Mouse (Mus musculus) embryonic facial prominence, embryonic 12.5 days (tissue): ENCODE measurements around the gene Zfp184. TPM values are rescaled to one million over a fixed set of nuclear protein-coding genes. Genes with fewer than 3 reads are reported as not detected.

Source experiments
- ATAC-seq: fragments of 200-750 bp; cut with Nextera tagmentation; 2 replicates; pipeline ENCODE4 v1.8.0; 2017; ENCODE audit not compliant: insufficient number of reproducible peaks, insufficient read depth, low FRiP score, low TSS enrichment
- H3K27ac ChIP-seq: fragments of 300-500 bp; sonication (generic); 2 replicates; pipeline ENCODE4 v1.5.1; 2016; ENCODE audit warnings: mild to moderate bottlenecking
- H3K27me3 ChIP-seq: fragments of 300-500 bp; sonication (generic); 2 replicates; pipeline ENCODE4 v1.6.1; 2016; ENCODE audit warnings: mild to moderate bottlenecking, moderate library complexity
- H3K36me3 ChIP-seq: fragments of 300-500 bp; sonication (generic); 2 replicates; pipeline ENCODE4 v1.6.1; 2016; ENCODE audit warnings: mild to moderate bottlenecking
- H3K4me1 ChIP-seq: fragments of 300-500 bp; sonication (generic); 2 replicates; pipeline ENCODE4 v1.6.1; 2016
- H3K4me2 ChIP-seq: fragments of 300-500 bp; sonication (generic); replicated peaks from 2 replicates; pipeline ENCODE4 v1.6.1; 2016; ENCODE audit warnings: mild to moderate bottlenecking, moderate library complexity
- H3K4me3 ChIP-seq: fragments of 300-500 bp; sonication (generic); 2 replicates; pipeline ENCODE4 v1.5.1; 2016; ENCODE audit warnings: mild to moderate bottlenecking
- H3K9ac ChIP-seq: fragments of 300-500 bp; sonication (generic); 2 replicates; pipeline ENCODE4 v1.6.1; 2016; ENCODE audit warnings: mild to moderate bottlenecking, moderate library complexity
- H3K9me3 ChIP-seq: fragments of 300-500 bp; sonication (generic); 2 replicates; pipeline ENCODE4 v1.6.1; 2016; ENCODE audit warnings: mild to moderate bottlenecking, moderate library complexity
- WGBS: fragments of 180-500 bp; shearing (Covaris S2); methylation state at CpG from one replicate; pipeline ENCODE4 v1.1.7; 2016; 5-methylcytosine and 5-hydroxymethylcytosine counted together
- polyA plus RNA-seq: library from polyadenylated mRNA; unstranded; fragments of >200 nt; fragmentation: Nextera tagmentation; extraction: Ambion mirVana; gene quantifications from 2 replicates; pipeline ENCODE4 v1.2.1, GENCODE M21; 2016

Zfp184 gene
- polyA plus RNA-seq, 1 experiment from 2014 or later = 21.7 TPM

DNA sequence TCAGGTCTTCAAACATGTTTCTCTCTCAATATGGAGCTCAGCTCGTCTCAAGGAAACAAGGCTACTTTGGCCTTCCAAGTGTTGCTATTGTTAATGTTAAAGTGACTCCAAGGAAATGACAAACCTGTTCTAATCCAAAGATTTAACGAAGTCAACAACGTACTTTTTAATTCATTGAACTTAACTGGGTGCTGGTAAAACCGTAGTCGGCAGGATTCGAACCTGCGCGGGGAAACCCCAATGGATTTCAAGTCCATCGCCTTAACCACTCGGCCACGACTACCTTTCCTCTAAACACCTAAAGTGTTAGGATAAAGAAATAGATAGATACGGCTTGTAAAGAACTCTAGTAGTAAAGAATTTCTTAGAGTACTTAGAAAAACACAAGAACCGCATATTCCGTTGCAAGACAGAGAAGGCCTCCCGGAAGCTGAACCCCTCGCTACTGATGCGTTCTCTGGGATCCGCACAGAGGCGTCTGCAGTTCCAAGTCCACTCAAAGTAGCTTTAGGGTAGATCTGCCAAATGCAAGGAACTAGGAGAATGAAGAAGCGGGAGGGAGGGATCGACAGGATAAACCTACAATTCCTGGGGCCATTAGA, 20.1 kb upstream of the Zfp184 start:
- no peak for ATAC-seq
- H3K4me2 ChIP-seq = peak overlapping the region; percentile 35
- H3K9me3 ChIP-seq = no peaks in the 10 kb centered on the region
- no peaks in the 10 kb centered on the region for H3K4me1 ChIP-seq
- no peaks in the 10 kb centered on the region for H3K36me3 ChIP-seq
- H3K27ac ChIP-seq = no peak overlapping the region
- H3K27me3 ChIP-seq = no peaks in the 10 kb centered on the region
- 3% methylated on average over 21 of the region's 21 CpGs for WGBS
- no peak overlapping the region for H3K9ac ChIP-seq
- 0 out of 2 replicates have a peak overlapping the region, but pooled peaks have one; percentile 13 for H3K4me3 ChIP-seq

DNA sequence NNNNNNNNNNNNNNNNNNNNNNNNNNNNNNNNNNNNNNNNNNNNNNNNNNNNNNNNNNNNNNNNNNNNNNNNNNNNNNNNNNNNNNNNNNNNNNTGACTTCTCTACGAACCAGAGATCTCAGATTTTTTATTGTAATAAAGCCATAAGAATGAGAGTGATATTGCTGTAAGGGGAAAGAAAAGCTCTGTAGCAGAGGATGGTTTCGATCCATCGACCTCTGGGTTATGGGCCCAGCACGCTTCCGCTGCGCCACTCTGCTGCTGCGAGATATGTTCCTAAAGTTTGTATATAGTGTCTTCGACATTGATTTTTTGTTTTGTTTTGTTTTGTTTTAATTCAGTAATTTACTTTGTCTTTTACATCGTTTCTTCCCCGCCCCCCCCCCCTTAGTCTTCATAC, 13.9 kb upstream of the Zfp184 start:
- 14% methylated on average over 10 of the region's 10 CpGs for WGBS

DNA sequence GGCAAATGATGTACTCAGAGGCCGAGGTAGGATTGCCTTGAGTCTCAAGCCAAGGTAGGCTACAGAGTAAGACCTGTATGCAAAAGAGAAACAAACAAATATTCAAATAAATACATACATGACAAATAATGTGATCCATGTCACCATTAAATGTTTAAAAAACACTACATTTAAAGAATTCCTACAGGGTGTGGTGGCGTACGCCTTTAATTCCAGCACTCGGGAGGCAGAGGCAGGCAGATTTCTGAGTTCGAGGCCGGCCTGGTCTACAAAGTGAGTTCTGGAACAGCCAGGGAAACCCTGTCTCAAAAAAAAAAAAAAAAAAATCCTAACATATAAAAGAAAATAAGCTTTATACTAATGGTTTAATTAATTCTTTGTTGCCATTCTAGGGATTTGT, 13.2 kb upstream of the Zfp184 start:
- no peaks in the 10 kb centered on the region for H3K27me3 ChIP-seq
- peaks cover 5% of the 10 kb centered on the region; the same call in 1 of the 2 replicates for H3K4me1 ChIP-seq
- no peaks in the 10 kb centered on the region for H3K36me3 ChIP-seq
- no peak overlapping the region for H3K4me2 ChIP-seq
- no peak overlapping the region for H3K27ac ChIP-seq
- H3K9ac ChIP-seq = no peak overlapping the region
- H3K9me3 ChIP-seq = no peaks in the 10 kb centered on the region
- 55% methylated on average over 6 of the region's 6 CpGs for WGBS
- no peak overlapping the region for H3K4me3 ChIP-seq
- ATAC-seq = no peak

More for the DNA sequence above, 13.9 kb upstream of the Zfp184 start:
- Histone ChIP-seq H3K27me3 (no peaks in the 10 kb centered on the region), H3K36me3 (no peaks in the 10 kb centered on the region), H3K9me3 (no peaks in the 10 kb centered on the region), H3K9ac (no peak overlapping the region), H3K4me1 (peaks cover 5% of the 10 kb centered on the region; the same call in 1 of the 2 replicates), H3K27ac (no peak overlapping the region), H3K4me2 (no peak overlapping the region), H3K4me3 (no peak overlapping the region)
- ATAC-seq = no peak

DNA sequence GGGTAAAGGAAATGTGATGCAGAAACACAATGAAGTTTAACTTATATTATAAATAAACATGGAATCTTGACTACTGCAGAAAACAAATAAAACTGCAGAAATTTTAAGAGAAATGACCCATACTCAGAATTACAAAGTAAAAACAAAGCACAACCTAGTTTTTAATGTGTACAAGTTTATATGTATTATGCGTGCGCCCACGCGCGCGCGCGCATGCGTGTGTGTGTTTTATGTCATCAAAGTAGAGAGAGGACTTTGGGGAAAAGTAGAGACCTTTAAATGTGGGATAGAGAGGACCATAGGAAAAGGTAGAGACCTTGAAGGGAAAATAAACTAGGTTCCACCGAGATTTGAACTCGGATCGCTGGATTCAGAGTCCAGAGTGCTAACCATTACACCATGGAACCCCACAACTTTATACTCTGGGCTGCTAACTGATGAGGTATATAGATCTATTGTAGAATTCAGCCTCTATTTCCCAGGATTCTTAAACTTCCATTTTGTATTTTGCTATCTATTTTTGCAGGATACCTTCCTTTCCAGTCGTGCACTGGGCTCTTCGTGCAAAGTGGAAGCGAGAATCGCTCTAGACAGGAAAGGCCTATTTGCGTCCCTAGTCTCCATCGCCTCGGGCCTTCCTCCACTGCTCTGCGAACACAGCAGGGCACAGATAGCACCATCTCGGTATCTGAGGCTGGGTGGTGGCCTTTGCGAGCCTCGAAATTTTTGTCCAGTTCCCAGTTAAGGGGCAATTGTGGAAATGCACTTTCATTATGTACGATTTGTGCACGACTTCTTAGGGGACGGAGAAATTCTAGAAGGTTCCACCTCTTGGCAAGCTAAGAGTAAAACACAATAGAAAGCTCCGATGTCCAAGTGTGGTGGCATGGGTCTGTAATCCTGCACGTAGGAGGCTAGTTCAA, 11.0 kb upstream of the Zfp184 start:
- peaks cover 8% of the 10 kb centered on the region; the same call in 1 of the 2 replicates for H3K4me1 ChIP-seq
- no peaks in the 10 kb centered on the region for H3K27me3 ChIP-seq
- H3K36me3 ChIP-seq = no peaks in the 10 kb centered on the region
- ATAC-seq = no peak
- H3K4me3 ChIP-seq = peak overlapping the region; percentile 23
- H3K4me2 ChIP-seq = peak overlapping the region; percentile 35
- no peak overlapping the region for H3K9ac ChIP-seq
- H3K27ac ChIP-seq = no peak overlapping the region
- H3K9me3 ChIP-seq = no peaks in the 10 kb centered on the region
- WGBS = 7% methylated on average over 28 of the region's 28 CpGs

DNA sequence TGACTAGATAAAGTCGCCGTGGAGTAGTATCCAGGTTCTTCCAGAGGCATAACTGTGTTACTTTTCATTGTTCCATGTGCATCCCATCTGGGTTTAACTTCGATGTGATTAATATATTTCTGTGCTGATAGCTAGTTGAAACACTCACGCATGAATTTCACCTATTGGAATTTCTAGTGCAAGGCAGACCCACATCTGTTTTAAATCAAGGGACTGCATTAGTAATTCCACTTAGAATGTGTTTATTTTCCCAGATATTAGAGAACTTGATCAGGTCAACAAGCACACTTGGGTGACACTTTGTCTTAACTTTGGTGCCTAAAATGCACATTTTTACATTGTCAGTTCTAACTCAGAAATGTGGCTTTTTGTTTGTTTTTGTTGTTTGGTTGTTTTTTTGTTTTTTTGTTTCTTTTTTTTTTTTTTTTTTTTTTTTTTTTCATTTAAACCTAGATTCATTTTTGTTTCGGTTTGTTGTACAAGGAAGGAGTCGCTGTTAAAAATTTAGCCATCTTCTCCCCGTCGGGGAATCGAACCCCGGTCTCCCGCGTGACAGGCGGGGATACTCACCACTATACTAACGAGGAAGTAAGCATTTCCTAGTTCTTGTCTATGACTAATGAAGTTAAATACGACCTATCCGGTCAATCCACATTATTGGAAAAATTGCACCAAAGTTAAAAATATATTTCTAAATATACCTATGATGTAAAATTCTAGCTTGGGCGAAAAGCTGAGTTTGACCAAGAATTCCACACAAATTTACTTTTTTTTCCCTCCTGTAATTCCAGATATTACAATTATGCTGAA, 9.7 kb upstream of the Zfp184 start:
- Histone ChIP-seq H3K36me3 (no peaks in the 10 kb centered on the region), H3K4me3 (no peak overlapping the region), H3K9ac (no peak overlapping the region), H3K4me1 (peaks cover 8% of the 10 kb centered on the region; the same call in 1 of the 2 replicates), H3K27ac (no peak overlapping the region), H3K9me3 (no peaks in the 10 kb centered on the region), H3K4me2 (no peak overlapping the region; the same call in 1 of the 2 replicates), H3K27me3 (no peaks in the 10 kb centered on the region)
- no peak for ATAC-seq
- WGBS = 6% methylated on average over 17 of the region's 17 CpGs

DNA sequence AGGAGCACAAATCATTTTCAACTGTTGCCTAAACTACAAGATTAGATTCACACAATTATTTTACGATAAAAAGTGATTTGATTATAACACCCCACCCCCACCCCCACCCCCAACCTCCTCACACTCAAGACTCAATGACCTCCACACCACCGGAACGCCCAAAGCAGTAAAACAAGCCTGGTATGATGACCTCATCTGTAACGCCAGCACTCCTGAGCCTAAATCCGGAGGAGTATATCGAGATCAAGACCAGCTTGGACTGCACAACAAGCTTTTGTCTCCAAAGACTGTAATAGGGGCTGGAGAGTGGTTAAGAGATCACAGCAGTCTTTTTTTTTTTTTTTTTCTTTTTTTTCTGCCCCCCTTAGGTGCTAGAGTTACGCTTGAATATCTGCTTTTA, 9.1 kb upstream of the Zfp184 start:
- ATAC-seq = no peak
- Histone ChIP-seq H3K4me1 (peaks cover 8% of the 10 kb centered on the region; the same call in 1 of the 2 replicates), H3K36me3 (no peaks in the 10 kb centered on the region), H3K4me3 (peak overlapping the region; percentile 16; the same call in 1 of the 2 replicates), H3K27ac (no peak overlapping the region), H3K9me3 (no peaks in the 10 kb centered on the region), H3K4me2 (peak overlapping the region; percentile 37), H3K27me3 (no peaks in the 10 kb centered on the region), H3K9ac (no peak overlapping the region)
- 3% methylated on average over 7 of the region's 7 CpGs for WGBS

GRCm38 (mm10) chr13:21936968-21937367, 7.9 kb upstream of the Zfp184 start:
- Histone ChIP-seq H3K4me1 (peaks cover 8% of the 10 kb centered on the region; the same call in 1 of the 2 replicates), H3K9ac (no peak overlapping the region), H3K27ac (no peak overlapping the region), H3K4me2 (peak overlapping the region; percentile 44), H3K9me3 (no peaks in the 10 kb centered on the region), H3K36me3 (no peaks in the 10 kb centered on the region), H3K27me3 (no peaks in the 10 kb centered on the region), H3K4me3 (peak overlapping the region; percentile 18)
- no peak for ATAC-seq
- 2% methylated on average over 17 of the region's 17 CpGs for WGBS

DNA sequence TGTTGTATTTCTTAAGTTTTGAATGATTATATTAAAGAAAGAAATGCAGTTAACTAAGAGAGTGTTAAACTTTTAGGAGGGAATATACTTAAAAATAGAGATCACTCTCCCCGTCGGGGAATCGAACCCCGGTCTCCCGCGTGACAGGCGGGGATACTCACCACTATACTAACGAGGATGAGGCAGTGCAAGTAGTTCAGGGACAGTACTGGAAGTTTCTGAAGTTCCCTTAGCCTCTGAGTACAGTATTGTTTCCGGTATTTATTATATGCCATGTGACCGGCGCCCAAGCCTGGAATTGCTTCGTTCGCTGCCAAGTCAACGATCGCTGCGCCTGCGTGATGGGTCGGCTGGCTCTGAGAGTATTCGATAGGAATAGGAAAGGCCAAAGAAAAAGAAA, 4.7 kb upstream of the Zfp184 start:
- Histone ChIP-seq H3K4me1 (0 out of 2 replicates have a peak, but pooled peaks cover 3% of the 10 kb centered on the region), H3K9ac (no peak overlapping the region; the same call in 1 of the 2 replicates), H3K36me3 (no peaks in the 10 kb centered on the region), H3K9me3 (no peaks in the 10 kb centered on the region), H3K4me3 (peak overlapping the region; percentile 46), H3K27ac (peak overlapping the region; percentile 17; the same call in 1 of the 2 replicates), H3K4me2 (peak overlapping the region; percentile 55), H3K27me3 (no peaks in the 10 kb centered on the region)
- WGBS = 0% methylated on average over 19 of the region's 19 CpGs
- peak; percentile 65 for ATAC-seq

DNA sequence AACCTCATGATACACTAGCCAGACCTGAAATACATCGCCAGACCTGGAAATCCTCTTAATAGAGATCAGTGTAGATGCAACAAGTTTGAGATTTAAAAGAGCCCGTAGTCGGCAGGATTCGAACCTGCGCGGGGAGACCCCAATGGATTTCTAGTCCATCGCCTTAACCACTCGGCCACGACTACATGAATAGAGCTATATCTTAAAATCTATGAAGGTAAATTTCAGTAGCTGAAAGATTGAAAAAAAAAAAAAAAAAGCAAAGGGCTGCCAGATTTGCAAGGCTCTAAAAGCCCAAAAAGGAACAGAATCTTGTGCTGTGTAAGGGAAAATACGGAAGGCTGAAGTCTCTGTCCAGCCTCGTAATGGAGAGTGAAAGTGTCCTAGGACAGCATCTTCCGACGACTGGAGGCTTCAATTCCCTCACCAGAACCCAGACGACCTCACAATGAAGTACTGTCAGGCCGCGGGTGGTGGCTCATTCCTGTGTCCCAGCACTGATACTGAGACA, 4.0 kb upstream of the Zfp184 start:
- H3K27ac ChIP-seq = peak overlapping the region; percentile 17; the same call in 1 of the 2 replicates
- ATAC-seq = no peak

DNA sequence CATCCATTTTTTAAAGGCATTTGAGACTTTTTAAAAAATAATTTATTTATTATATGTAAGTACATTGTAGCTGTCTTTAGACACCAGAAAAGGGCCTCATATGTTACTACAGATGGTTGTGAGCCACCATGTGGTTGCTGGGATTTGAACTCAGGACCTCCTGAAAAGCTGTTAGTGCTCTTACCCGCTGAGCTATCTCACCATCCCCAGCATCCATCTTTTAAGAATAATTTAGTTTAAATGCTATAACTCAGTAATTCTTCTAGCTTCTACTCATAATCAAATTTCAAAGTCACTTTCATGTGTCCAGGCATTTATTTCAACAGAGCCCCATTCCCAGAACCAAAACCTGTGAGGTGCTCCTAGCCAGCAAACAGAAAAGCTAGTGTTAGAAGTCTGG, 1.2 kb upstream of the Zfp184 start:
- H3K4me2 ChIP-seq = no peak overlapping the region
- WGBS = 69% methylated on average over 1 of the region's 1 CpGs

More for the DNA sequence above, 4.0 kb upstream of the Zfp184 start:
- Histone ChIP-seq H3K4me1 (0 out of 2 replicates have a peak, but pooled peaks cover 3% of the 10 kb centered on the region), H3K27me3 (no peaks in the 10 kb centered on the region), H3K4me3 (peak overlapping the region; percentile 46), H3K9me3 (no peaks in the 10 kb centered on the region), H3K4me2 (peak overlapping the region; percentile 55), H3K9ac (peak overlapping the region; percentile 38), H3K36me3 (no peaks in the 10 kb centered on the region)
- WGBS = 0% methylated on average over 16 of the region's 16 CpGs

DNA sequence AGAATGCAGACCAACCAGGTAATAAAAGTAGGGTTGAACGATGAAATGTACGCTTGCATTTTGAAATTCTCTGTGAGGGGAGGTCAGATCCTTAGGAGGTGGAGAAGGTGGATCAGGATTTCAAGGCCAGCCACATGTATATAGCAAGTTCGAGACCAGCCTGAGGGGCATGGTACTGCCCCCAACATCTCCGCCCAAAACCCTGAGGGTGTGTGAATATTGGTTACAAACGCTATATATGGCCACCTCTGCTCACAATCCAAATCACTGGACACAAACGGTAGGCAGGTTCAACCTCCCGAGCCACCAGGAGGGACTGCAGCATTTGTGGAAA, 335 bp upstream of the Zfp184 start:
- peak overlapping the region; percentile 80 for H3K9ac ChIP-seq
- 2% methylated on average over 7 of the region's 7 CpGs for WGBS
- H3K4me3 ChIP-seq = peak overlapping the region; percentile 81
- H3K27me3 ChIP-seq = no peaks in the 10 kb centered on the region
- H3K4me1 ChIP-seq = peaks cover 11% of the 10 kb centered on the region
- H3K9me3 ChIP-seq = no peaks in the 10 kb centered on the region
- H3K4me2 ChIP-seq = peak overlapping the region; percentile 59
- peak overlapping the region; percentile 86; the same call in 1 of the 2 replicates for H3K27ac ChIP-seq
- peak; percentile 61; the same call in 1 of the 2 replicates for ATAC-seq
- H3K36me3 ChIP-seq = peaks cover 9% of the 10 kb centered on the region; the same call in 1 of the 2 replicates

More for the DNA sequence above, 1.2 kb upstream of the Zfp184 start:
- H3K9me3 ChIP-seq = no peaks in the 10 kb centered on the region
- H3K36me3 ChIP-seq = 0 out of 2 replicates have a peak, but pooled peaks cover under 1% of the 10 kb centered on the region
- H3K4me3 ChIP-seq = no peak overlapping the region
- ATAC-seq = no peak
- H3K27ac ChIP-seq = no peak overlapping the region
- H3K27me3 ChIP-seq = no peaks in the 10 kb centered on the region
- peaks cover 11% of the 10 kb centered on the region for H3K4me1 ChIP-seq
- H3K9ac ChIP-seq = no peak overlapping the region
